Mouse (Mus musculus): Measurements from ENCODE around the gene Hcn1. TPM values are rescaled to one million over a fixed set of nuclear protein-coding genes. Genes with fewer than 3 reads are reported as not detected.
"Not testable (repeated sequence)": the region's sequence is repeated elsewhere in the genome, so short reads cannot be mapped to it uniquely, and the experiment has no call there.

Gene Hcn1
- polyA plus RNA-seq, 1 experiment, result not detected

DNA sequence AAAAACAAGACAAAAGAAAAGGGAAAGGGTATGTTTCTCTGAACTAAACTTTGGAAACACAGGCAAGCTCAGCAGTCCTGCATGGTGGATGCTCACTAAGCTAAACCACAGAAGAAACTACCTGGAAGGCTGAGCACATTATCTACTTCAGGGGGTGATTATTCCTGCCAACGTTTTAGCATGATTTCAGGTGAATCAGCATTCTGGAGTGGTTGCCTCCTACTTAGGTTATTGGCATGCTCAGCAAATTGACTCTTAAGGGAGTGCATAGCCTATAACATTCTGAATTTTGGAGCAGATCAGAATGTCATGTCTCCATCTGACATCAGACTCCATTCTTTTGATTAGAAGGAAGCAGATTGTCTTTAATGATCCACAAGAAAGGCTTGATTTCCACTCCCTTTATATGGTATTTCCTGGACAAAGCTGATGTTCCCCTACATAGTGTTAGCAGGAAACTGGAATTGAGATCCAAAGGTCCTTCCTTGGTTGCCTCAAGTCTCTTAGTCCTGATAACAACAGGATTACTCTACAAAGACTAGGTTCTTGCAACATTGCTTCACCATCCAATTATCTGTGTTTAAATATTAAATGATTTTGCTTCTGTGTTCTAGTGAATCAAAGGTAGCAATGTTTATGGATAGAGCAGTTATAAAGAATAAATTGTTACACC, 345.7 kb downstream of the Hcn1 start:
- Histone ChIP-seq H3K4me3 (ENCODE audit: insufficient read depth, low read depth, low read length) (no peak overlapping the region), H3K4me1 (ENCODE audit: control insufficient read depth, insufficient read depth, low read length) (no peaks in the 10 kb centered on the region), H3K27ac (ENCODE audit: insufficient read depth, low read depth, low read length) (no peak overlapping the region)
- no peak for TF ChIP-seq POLR2A (IDR thresholded peaks at IDR 0.05; ENCODE audit: insufficient read depth, low read depth, low read length)
- TF ChIP-seq CTCF (IDR thresholded peaks at IDR 0.05; ENCODE audit: insufficient read depth, low read depth, low read length), result no peak
- 50% methylated on average over 1 of the region's 1 CpGs for WGBS

DNA sequence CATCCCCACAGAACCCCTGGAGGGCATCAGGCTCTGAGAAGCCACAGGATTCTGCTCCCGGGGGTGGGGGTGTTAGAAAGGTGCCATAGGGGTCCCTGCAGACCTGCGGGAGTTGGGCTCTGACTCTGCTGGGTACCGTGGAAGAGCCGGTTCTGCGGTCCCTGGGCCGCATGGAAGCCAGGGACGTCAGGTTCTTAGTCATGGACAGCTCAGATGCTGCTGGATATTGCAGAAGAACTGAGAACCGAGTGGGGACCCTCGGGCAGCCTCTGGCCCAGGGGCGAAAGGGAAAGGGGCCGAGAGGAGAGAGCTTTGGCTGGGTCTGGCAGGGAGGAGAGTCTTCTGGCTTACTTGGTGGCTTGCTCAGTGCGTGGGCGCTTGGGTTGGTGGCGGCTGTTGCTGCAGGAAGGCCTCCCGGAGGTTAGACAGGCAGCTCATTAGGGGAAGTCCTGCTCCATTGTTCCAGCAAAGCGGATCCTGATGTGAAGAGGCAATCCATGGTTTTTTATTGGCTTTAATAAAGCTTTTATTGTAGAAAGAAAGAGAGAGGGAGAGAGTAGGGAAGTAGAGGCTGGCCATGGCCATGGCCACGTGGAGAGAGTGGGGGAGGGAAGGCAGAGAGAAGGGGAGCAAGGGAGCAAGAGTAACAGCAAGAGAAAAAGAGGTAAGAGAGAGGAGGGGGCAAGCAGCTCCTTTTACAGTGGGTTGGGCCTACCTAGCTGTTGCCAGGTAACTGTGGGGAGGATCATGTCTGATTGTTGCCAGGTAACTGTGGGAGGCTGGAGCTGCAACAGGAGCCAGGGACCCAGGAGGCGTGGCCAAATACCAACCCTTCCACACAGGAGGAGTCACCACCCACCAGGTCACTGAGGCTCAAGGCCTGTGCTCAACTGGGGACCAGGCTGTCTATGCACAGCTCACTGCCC, 356.6 kb downstream of the Hcn1 start:
- TF ChIP-seq POLR2A (IDR thresholded peaks at IDR 0.05; ENCODE audit: insufficient read depth, low read depth, low read length), result no peak
- TF ChIP-seq CTCF (IDR thresholded peaks at IDR 0.05; ENCODE audit: insufficient read depth, low read depth, low read length), result no peak
- WGBS, result 27% methylated on average over 18 of the region's 18 CpGs
- peaks cover 9% of the 10 kb centered on the region for H3K4me1 ChIP-seq (ENCODE audit: control insufficient read depth, insufficient read depth, low read length)

GRCm38 (mm10) chr13:117964620-117965019, 362.5 kb downstream of the Hcn1 start:
- H3K4me1 ChIP-seq (ENCODE audit: control insufficient read depth, insufficient read depth, low read length), result no peaks in the 10 kb centered on the region
- TF ChIP-seq POLR2A (IDR thresholded peaks at IDR 0.05; ENCODE audit: insufficient read depth, low read depth, low read length), result no peak
- no peak overlapping the region for H3K27ac ChIP-seq (ENCODE audit: insufficient read depth, low read depth, low read length)
- H3K4me3 ChIP-seq (ENCODE audit: insufficient read depth, low read depth, low read length), result no peak overlapping the region

More for the DNA sequence above, 356.6 kb downstream of the Hcn1 start:
- no peak overlapping the region for H3K27ac ChIP-seq (ENCODE audit: insufficient read depth, low read depth, low read length)
- no peak overlapping the region for H3K4me3 ChIP-seq (ENCODE audit: insufficient read depth, low read depth, low read length)

DNA sequence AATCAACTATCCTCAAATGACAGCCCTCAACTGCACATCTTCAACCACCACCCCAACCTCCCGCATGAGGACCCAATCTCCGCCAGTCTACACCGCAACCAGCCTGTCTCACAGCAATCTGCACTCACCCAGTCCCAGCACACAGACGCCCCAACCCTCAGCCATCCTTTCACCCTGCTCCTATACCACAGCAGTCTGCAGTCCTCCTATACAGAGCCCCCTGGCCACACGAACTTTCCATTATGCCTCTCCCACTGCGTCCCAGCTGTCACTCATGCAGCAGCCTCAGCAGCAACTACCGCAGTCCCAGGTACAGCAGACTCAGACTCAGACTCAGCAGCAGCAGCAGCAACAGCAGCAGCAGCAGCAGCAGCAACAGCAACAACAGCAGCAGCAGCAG, 373.3 kb downstream of the Hcn1 start:
- WGBS, result 74% methylated on average over 7 of the region's 7 CpGs
- Histone ChIP-seq H3K4me1 (ENCODE audit: control insufficient read depth, insufficient read depth, low read length) (no peaks in the 10 kb centered on the region), H3K27ac (ENCODE audit: insufficient read depth, low read depth, low read length) (no peak overlapping the region), H3K4me3 (ENCODE audit: insufficient read depth, low read depth, low read length) (no peak overlapping the region)
- TF ChIP-seq POLR2A (IDR thresholded peaks at IDR 0.05; ENCODE audit: insufficient read depth, low read depth, low read length), result no peak
- TF ChIP-seq CTCF (IDR thresholded peaks at IDR 0.05; ENCODE audit: insufficient read depth, low read depth, low read length), result no peak

DNA sequence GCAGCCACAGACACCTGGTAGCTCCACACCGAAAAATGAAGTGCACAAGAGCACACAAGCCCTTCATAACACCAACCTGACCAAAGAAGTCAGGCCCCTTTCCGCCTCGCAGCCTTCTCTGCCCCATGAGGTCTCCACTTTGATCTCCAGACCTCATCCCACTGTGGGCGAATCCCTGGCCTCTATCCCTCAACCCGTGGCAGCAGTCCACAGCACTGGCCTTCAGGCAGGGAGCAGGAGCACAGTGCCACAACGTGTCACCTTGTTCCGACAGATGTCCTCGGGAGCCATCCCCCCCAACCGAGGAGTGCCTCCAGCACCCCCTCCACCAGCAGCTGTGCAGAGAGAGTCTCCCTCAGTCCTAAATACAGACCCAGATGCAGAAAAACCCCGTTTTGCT, 373.7 kb downstream of the Hcn1 start:
- H3K4me3 ChIP-seq (ENCODE audit: insufficient read depth, low read depth, low read length), result no peak overlapping the region
- WGBS, result 74% methylated on average over 10 of the region's 10 CpGs
- no peaks in the 10 kb centered on the region for H3K4me1 ChIP-seq (ENCODE audit: control insufficient read depth, insufficient read depth, low read length)
- no peak overlapping the region for H3K27ac ChIP-seq (ENCODE audit: insufficient read depth, low read depth, low read length)
- TF ChIP-seq POLR2A (IDR thresholded peaks at IDR 0.05; ENCODE audit: insufficient read depth, low read depth, low read length), result no peak
- no peak for TF ChIP-seq CTCF (IDR thresholded peaks at IDR 0.05; ENCODE audit: insufficient read depth, low read depth, low read length)

DNA sequence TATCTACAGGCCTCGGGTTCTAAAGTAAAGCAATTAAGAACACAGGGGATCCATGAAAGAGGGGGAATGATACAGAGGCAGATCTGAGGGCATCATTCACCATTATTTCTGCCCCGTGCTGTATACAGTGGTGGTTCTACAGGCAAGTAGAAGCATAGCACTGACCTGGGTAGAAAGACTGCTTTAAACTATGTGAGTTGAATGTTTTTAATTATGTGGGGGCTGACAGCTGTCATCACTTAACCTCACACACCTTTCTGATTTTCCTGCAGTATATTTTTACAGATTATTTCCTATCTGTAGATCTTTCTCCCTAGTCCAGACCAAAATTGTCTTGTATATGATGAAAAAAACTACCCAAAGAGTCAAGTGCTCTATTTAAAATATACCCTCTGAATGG, 382.2 kb downstream of the Hcn1 start:
- WGBS, result 65% methylated on average over 2 of the region's 2 CpGs
- TF ChIP-seq CTCF (IDR thresholded peaks at IDR 0.05; ENCODE audit: insufficient read depth, low read depth, low read length), result no peak
- TF ChIP-seq POLR2A (IDR thresholded peaks at IDR 0.05; ENCODE audit: insufficient read depth, low read depth, low read length), result no peak

GRCm38 (mm10) chr13:117999767-118000488, 397.8 kb downstream of the Hcn1 start:
- no peaks in the 10 kb centered on the region for H3K4me1 ChIP-seq (ENCODE audit: control insufficient read depth, insufficient read depth, low read length)
- WGBS, result 95% methylated on average over 2 of the region's 2 CpGs
- no peak overlapping the region for H3K4me3 ChIP-seq (ENCODE audit: insufficient read depth, low read depth, low read length)
- H3K27ac ChIP-seq (ENCODE audit: insufficient read depth, low read depth, low read length), result no peak overlapping the region
- TF ChIP-seq CTCF (IDR thresholded peaks at IDR 0.05; ENCODE audit: insufficient read depth, low read depth, low read length), result no peak
- TF ChIP-seq POLR2A (IDR thresholded peaks at IDR 0.05; ENCODE audit: insufficient read depth, low read depth, low read length), result no peak

More for the DNA sequence above, 382.2 kb downstream of the Hcn1 start:
- no peak overlapping the region for H3K27ac ChIP-seq (ENCODE audit: insufficient read depth, low read depth, low read length)
- no peak overlapping the region for H3K4me3 ChIP-seq (ENCODE audit: insufficient read depth, low read depth, low read length)
- no peaks in the 10 kb centered on the region for H3K4me1 ChIP-seq (ENCODE audit: control insufficient read depth, insufficient read depth, low read length)

GRCm38 (mm10) chr13:118000538-118000937, 398.4 kb downstream of the Hcn1 start:
- Histone ChIP-seq H3K4me1 (ENCODE audit: control insufficient read depth, insufficient read depth, low read length) (no peaks in the 10 kb centered on the region), H3K4me3 (ENCODE audit: insufficient read depth, low read depth, low read length) (no peak overlapping the region), H3K27ac (ENCODE audit: insufficient read depth, low read depth, low read length) (no peak overlapping the region)
- 93% methylated on average over 2 of the region's 2 CpGs for WGBS
- no peak for TF ChIP-seq CTCF (IDR thresholded peaks at IDR 0.05; ENCODE audit: insufficient read depth, low read depth, low read length)
- no peak for TF ChIP-seq POLR2A (IDR thresholded peaks at IDR 0.05; ENCODE audit: insufficient read depth, low read depth, low read length)

DNA sequence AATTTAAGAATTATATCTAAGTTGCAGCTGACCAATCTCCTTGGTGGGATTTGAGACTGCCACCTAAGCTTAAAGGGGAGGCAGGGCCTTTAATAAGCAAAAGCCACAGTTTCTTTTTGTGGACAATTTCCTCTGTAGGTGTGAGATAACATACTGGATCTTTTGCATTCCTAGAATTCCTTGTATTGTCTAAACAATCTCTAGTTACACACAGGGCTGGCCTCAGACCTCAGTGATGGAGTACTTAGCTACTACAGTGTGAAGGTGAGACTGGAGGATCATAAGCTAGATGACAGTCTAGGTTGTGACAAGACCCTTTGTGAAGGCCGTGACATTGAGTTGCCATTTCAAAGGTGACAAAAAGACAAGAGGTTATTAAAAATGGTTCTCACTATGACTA, 419.1 kb downstream of the Hcn1 start:
- 98% methylated on average over 1 of the region's 1 CpGs for WGBS
- H3K27ac ChIP-seq (ENCODE audit: insufficient read depth, low read depth, low read length), result no peak overlapping the region
- TF ChIP-seq POLR2A (IDR thresholded peaks at IDR 0.05; ENCODE audit: insufficient read depth, low read depth, low read length) (no peak), CTCF (IDR thresholded peaks at IDR 0.05; ENCODE audit: insufficient read depth, low read depth, low read length) (no peak)
- no peaks in the 10 kb centered on the region for H3K4me1 ChIP-seq (ENCODE audit: control insufficient read depth, insufficient read depth, low read length)
- no peak overlapping the region for H3K4me3 ChIP-seq (ENCODE audit: insufficient read depth, low read depth, low read length)

GRCm38 (mm10) chr13:118022891-118023290, 420.8 kb downstream of the Hcn1 start:
- not testable (repeated sequence) for H3K4me1 ChIP-seq (ENCODE audit: control insufficient read depth, insufficient read depth, low read length); H3K4me3 ChIP-seq (ENCODE audit: insufficient read depth, low read depth, low read length); H3K27ac ChIP-seq (ENCODE audit: insufficient read depth, low read depth, low read length)
